Mouse (Mus musculus): ENCODE results near the gene Zfpl1. TPM values are rescaled to one million over a fixed set of nuclear protein-coding genes. Genes with fewer than 3 reads are reported as not detected.

Zfpl1 gene
- total and polyA plus RNA-seq, 2 experiments from 2014 or later, result 92.0 to 97.6 TPM

GRCm38 (mm10) chr19:6117986-6118676 is 33.4 kb upstream of the Zfpl1 start, which contains the start of gene Sac3d1:
Gene Sac3d1, minus strand, starts transcription at chr19:6118650.
- Histone ChIP-seq H3K9me3 (ENCODE audit: low read length) (no peaks in the 10 kb centered on the region), H3K9ac (replicated peaks; ENCODE audit: low read length, poor library complexity, severe bottlenecking) (peak within 1 kb of the TSS; percentile 86), H3K4me1 (ENCODE audit: insufficient read depth, low read length) (no peaks in the 10 kb centered on the region; the same call in 1 of the 2 replicates), H3K27ac (ENCODE audit: low read depth, low read length) (peak within 1 kb of the TSS; percentile 92), H3K27me3 (ENCODE audit: insufficient read depth, low read length) (no peaks in the 10 kb centered on the region), H3K4me2 (ENCODE audit: low read depth, low read length, poor library complexity, severe bottlenecking) (peak within 1 kb of the TSS; percentile 90), H3K4me3 (ENCODE audit: low read depth, low read length) (peak within 1 kb of the TSS; percentile 84), H3K36me3 (ENCODE audit: insufficient read depth, low read length) (peaks cover 42% of the 10 kb centered on the region)
- ATAC-seq (ENCODE audit: low FRiP score) (peak; percentile 87), DNase-seq (ENCODE audit: low spot score) (peak; percentile 98)
- no peak for TF ChIP-seq CTCF (IDR thresholded peaks at IDR 0.05)
- WGBS, result under 1% methylated on average over 74 of the region's 77 CpGs

- WGBS, result 6% methylated on average over 32 of the region's 32 CpGs
- no peak for TF ChIP-seq CTCF (IDR thresholded peaks at IDR 0.05)
- no peaks in the 10 kb centered on the region for H3K9me3 ChIP-seq (ENCODE audit: low read length)
- no peak for DNase-seq (ENCODE audit: low spot score)
- peak overlapping the region; percentile 84 for H3K4me3 ChIP-seq (ENCODE audit: low read depth, low read length)
- H3K27me3 ChIP-seq (ENCODE audit: insufficient read depth, low read length), result no peaks in the 10 kb centered on the region
- peaks cover 45% of the 10 kb centered on the region for H3K36me3 ChIP-seq (ENCODE audit: insufficient read depth, low read length)
- ATAC-seq (ENCODE audit: low FRiP score), result no peak
- H3K4me1 ChIP-seq (ENCODE audit: insufficient read depth, low read length), result no peaks in the 10 kb centered on the region; the same call in 1 of the 2 replicates
- H3K9ac ChIP-seq (replicated peaks; ENCODE audit: low read length, poor library complexity, severe bottlenecking), result peak overlapping the region; percentile 86
- peak overlapping the region; percentile 92 for H3K27ac ChIP-seq (ENCODE audit: low read depth, low read length)
- peak overlapping the region; percentile 90 for H3K4me2 ChIP-seq (ENCODE audit: low read depth, low read length, poor library complexity, severe bottlenecking)
Measured at GRCm38 (mm10) chr19:6117346-6117985, 32.7 kb upstream of the Zfpl1 start.

GRCm38 (mm10) chr19:6116113-6116850 is 31.5 kb upstream of the Zfpl1 start:
- TF ChIP-seq CTCF (IDR thresholded peaks at IDR 0.05), result no peak
- no peak overlapping the region for H3K4me3 ChIP-seq (ENCODE audit: low read depth, low read length)
- no peaks in the 10 kb centered on the region for H3K27me3 ChIP-seq (ENCODE audit: insufficient read depth, low read length)
- H3K9ac ChIP-seq (replicated peaks; ENCODE audit: low read length, poor library complexity, severe bottlenecking), result no peak overlapping the region
- no peaks in the 10 kb centered on the region for H3K9me3 ChIP-seq (ENCODE audit: low read length)
- WGBS, result 87% methylated on average over 15 of the region's 15 CpGs
- DNase-seq (ENCODE audit: low spot score) (no peak), ATAC-seq (ENCODE audit: low FRiP score) (no peak)
- H3K36me3 ChIP-seq (ENCODE audit: insufficient read depth, low read length), result peaks cover 40% of the 10 kb centered on the region
- H3K4me1 ChIP-seq (ENCODE audit: insufficient read depth, low read length), result no peaks in the 10 kb centered on the region; the same call in 1 of the 2 replicates
- H3K4me2 ChIP-seq (ENCODE audit: low read depth, low read length, poor library complexity, severe bottlenecking), result no peak overlapping the region
- H3K27ac ChIP-seq (ENCODE audit: low read depth, low read length), result no peak overlapping the region

- Histone ChIP-seq H3K4me1 (ENCODE audit: insufficient read depth, low read length) (no peaks in the 10 kb centered on the region), H3K9ac (replicated peaks; ENCODE audit: low read length, poor library complexity, severe bottlenecking) (no peak overlapping the region), H3K9me3 (ENCODE audit: low read length) (no peaks in the 10 kb centered on the region), H3K4me3 (ENCODE audit: low read depth, low read length) (no peak overlapping the region), H3K36me3 (ENCODE audit: insufficient read depth, low read length) (peaks cover 27% of the 10 kb centered on the region), H3K27me3 (ENCODE audit: insufficient read depth, low read length) (no peaks in the 10 kb centered on the region), H3K27ac (ENCODE audit: low read depth, low read length) (no peak overlapping the region), H3K4me2 (ENCODE audit: low read depth, low read length, poor library complexity, severe bottlenecking) (no peak overlapping the region)
- WGBS, result 72% methylated on average over 6 of the region's 6 CpGs
- DNase-seq (ENCODE audit: low spot score), result no peak
- TF ChIP-seq CTCF (IDR thresholded peaks at IDR 0.05), result no peak
- ATAC-seq (ENCODE audit: low FRiP score), result no peak
Measured at GRCm38 (mm10) chr19:6113116-6113515, 28.4 kb upstream of the Zfpl1 start.

GRCm38 (mm10) chr19:6105586-6105985 is 20.8 kb upstream of the Zfpl1 start, which contains the start of gene Naaladl1:
Gene Naaladl1, plus strand, starts transcription at chr19:6105782.
- ATAC-seq (ENCODE audit: low FRiP score), result no peak
- H3K27ac ChIP-seq (ENCODE audit: low read depth, low read length), result no peak within 1 kb of the TSS
- WGBS, result 82% methylated on average over 7 of the region's 7 CpGs

More at GRCm38 (mm10) chr19:6105586-6105985, 20.8 kb upstream of the Zfpl1 start, which contains the start of gene Naaladl1:
- no peak within 1 kb of the TSS for H3K9ac ChIP-seq (replicated peaks; ENCODE audit: low read length, poor library complexity, severe bottlenecking)
- no peak for DNase-seq (ENCODE audit: low spot score)
- no peaks in the 10 kb centered on the region for H3K9me3 ChIP-seq (ENCODE audit: low read length)
- no peak within 1 kb of the TSS for H3K4me2 ChIP-seq (ENCODE audit: low read depth, low read length, poor library complexity, severe bottlenecking)
- no peak within 1 kb of the TSS for H3K4me3 ChIP-seq (ENCODE audit: low read depth, low read length)
- no peaks in the 10 kb centered on the region for H3K27me3 ChIP-seq (ENCODE audit: insufficient read depth, low read length)
- no peak for TF ChIP-seq CTCF (IDR thresholded peaks at IDR 0.05)
- H3K4me1 ChIP-seq (ENCODE audit: insufficient read depth, low read length), result no peaks in the 10 kb centered on the region
- no peaks in the 10 kb centered on the region for H3K36me3 ChIP-seq (ENCODE audit: insufficient read depth, low read length)

All from midbrain, postnatal 0 days (tissue).